Mouse (Mus musculus): Measurements from ENCODE around the gene Olfr1362. TPM values are rescaled to one million over a fixed set of nuclear protein-coding genes. Genes with fewer than 3 reads are reported as not detected.

Gene Olfr1362
- polyA plus RNA-seq (2012; rRNA removed): not detected in 2 replicates

GRCm38 (mm10) chr13:21613922-21614321, at the start of gene Olfr1362:
Gene Olfr1362, minus strand, starts transcription at chr13:21614022.

DNA sequence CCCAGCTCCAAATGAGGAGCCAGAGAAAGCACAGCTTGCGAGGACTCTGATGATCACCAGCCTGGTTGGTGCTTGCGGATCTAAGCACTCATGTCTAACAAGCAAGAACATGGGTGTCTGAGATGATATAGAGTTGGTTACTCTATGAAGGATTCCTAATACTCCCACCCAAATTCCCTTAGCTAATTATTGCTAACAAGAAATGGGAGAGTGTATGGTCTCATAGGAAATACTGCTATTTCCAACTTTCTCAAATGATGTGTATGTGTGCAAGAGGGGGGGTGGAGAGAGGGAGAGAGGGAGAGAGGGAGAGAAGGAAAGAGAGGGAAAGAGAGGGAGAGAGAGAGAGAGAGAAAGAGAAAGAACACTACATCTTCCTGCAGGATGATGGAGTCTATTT, 49.5 kb upstream of the Olfr1362 start, which contains the start of gene Olfr1361:
Gene Olfr1361, minus strand, starts transcription at position 101 of the 400 bp plus-strand sequence.

DNA sequence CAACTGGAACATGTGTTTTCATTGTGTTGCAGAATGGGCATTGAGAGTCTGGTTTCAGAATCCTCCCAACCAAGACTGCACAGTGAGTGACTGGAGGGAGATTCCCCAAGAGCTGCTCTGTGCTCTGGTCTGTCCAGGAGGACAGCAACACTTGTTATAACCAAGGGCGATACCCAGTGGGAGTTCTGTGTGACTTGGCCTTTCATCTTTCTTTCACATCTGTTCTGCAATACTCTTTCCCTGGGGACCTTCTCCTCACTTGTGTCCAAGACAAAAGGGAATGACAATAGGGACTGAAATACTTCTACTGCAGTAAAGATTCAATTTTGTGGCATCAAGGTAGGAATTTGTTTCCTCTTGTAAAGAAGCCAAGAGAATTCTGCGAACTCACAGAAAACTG, 28.6 kb upstream of the Olfr1362 start, which contains the start of gene Olfr11:
Gene Olfr11, minus strand, starts transcription at position 101 of the 400 bp plus-strand sequence.

GRCm38 (mm10) chr13:21581659-21582058, 32.2 kb downstream of the Olfr1362 start, which contains the start of gene Olfr1364:
Gene Olfr1364, minus strand, starts transcription at chr13:21581759.

Other genes starting within 250 kb of the Olfr1362 start
- 74.8 and 89.9 TPM in 2 replicates for gene Zkscan3, start 211.3 kb downstream of the Olfr1362 start, polyA plus RNA-seq (2012; rRNA removed)
- gene Pgbd1, start 173.0 kb downstream of the Olfr1362 start, polyA plus RNA-seq (2012; rRNA removed): 4.3 and 4.4 TPM in 2 replicates
- gene Zscan26, start 160.3 kb downstream of the Olfr1362 start, polyA plus RNA-seq (2012; rRNA removed): 38.9 and 40.7 TPM in 2 replicates
- gene Nkapl, start 145.5 kb downstream of the Olfr1362 start, polyA plus RNA-seq (2012; rRNA removed): 0.96 and 0.98 TPM in 2 replicates
- gene Zkscan4, start 135.1 kb downstream of the Olfr1362 start, polyA plus RNA-seq (2012; rRNA removed): 5.1 and 5.3 TPM in 2 replicates
- not detected in 2 replicates for gene Gm10065, start 134.6 kb downstream of the Olfr1362 start, polyA plus RNA-seq (2012; rRNA removed)
- gene AK157302, start 118.8 kb downstream of the Olfr1362 start, polyA plus RNA-seq (2012; rRNA removed): 0.29 and 0.33 TPM in 2 replicates
- gene Gm11273, start 112.6 kb downstream of the Olfr1362 start, polyA plus RNA-seq (2012; rRNA removed): 4.1 and 4.4 TPM in 2 replicates
- 10.2 and 11.0 TPM in 2 replicates for gene Zkscan8, start 82.9 kb downstream of the Olfr1362 start, polyA plus RNA-seq (2012; rRNA removed)
- not detected in 2 replicates for gene Olfr1366, start 71.2 kb downstream of the Olfr1362 start, polyA plus RNA-seq (2012; rRNA removed)
- gene Olfr1535, start 54.1 kb downstream of the Olfr1362 start, polyA plus RNA-seq (2012; rRNA removed): not detected in 2 replicates
- gene Olfr1364, start 32.3 kb downstream of the Olfr1362 start, polyA plus RNA-seq (2012; rRNA removed): not detected in 2 replicates
- not detected in 2 replicates for gene Olfr11, start 28.5 kb upstream of the Olfr1362 start, polyA plus RNA-seq (2012; rRNA removed)
- not detected in 2 replicates for gene Olfr1361, start 49.4 kb upstream of the Olfr1362 start, polyA plus RNA-seq (2012; rRNA removed)
- not detected in 2 replicates for gene Olfr1360, start 63.4 kb upstream of the Olfr1362 start, polyA plus RNA-seq (2012; rRNA removed)
- not detected in 2 replicates for gene Olfr1359, start 84.1 kb upstream of the Olfr1362 start, polyA plus RNA-seq (2012; rRNA removed)
- 6.6 and 13.7 TPM in 2 replicates for gene Hist1h2bl, start 102.1 kb upstream of the Olfr1362 start, polyA plus RNA-seq (2012; rRNA removed)
- 11.5 and 14.4 TPM in 2 replicates for gene Hist1h2ai, start 102.4 kb upstream of the Olfr1362 start, polyA plus RNA-seq (2012; rRNA removed)
- 23.9 and 36.2 TPM in 2 replicates for gene Hist1h3h, start 103.6 kb upstream of the Olfr1362 start, polyA plus RNA-seq (2012; rRNA removed)
- gene Hist1h2bm, start 108.0 kb upstream of the Olfr1362 start, polyA plus RNA-seq (2012; rRNA removed): 6.2 and 11.0 TPM in 2 replicates
- gene Hist1h4j, start 121.0 kb upstream of the Olfr1362 start, polyA plus RNA-seq (2012; rRNA removed): 11.4 and 17.3 TPM in 2 replicates
- 23.8 and 36.9 TPM in 2 replicates for gene Hist1h4k, start 136.5 kb upstream of the Olfr1362 start, polyA plus RNA-seq (2012; rRNA removed)
- gene Hist1h2ak, start 139.8 kb upstream of the Olfr1362 start, polyA plus RNA-seq (2012; rRNA removed): 18.5 and 25.0 TPM in 2 replicates
- 5.4 and 11.4 TPM in 2 replicates for gene Hist1h2bn, start 140.1 kb upstream of the Olfr1362 start, polyA plus RNA-seq (2012; rRNA removed)
- 3.8 and 6.4 TPM in 2 replicates for gene Hist1h1b, start 166.6 kb upstream of the Olfr1362 start, polyA plus RNA-seq (2012; rRNA removed)
- gene Hist1h3i, start 169.3 kb upstream of the Olfr1362 start, polyA plus RNA-seq (2012; rRNA removed): 22.6 and 39.5 TPM in 2 replicates
- 4.9 and 9.4 TPM in 2 replicates for gene Hist1h2an, start 173.2 kb upstream of the Olfr1362 start, polyA plus RNA-seq (2012; rRNA removed)
- 1.1 and 1.5 TPM in 2 replicates for gene Hist1h2bp, start 173.4 kb upstream of the Olfr1362 start, polyA plus RNA-seq (2012; rRNA removed)
- 8.2 and 8.5 TPM in 2 replicates for gene Hist1h2bq, start 196.2 kb upstream of the Olfr1362 start, polyA plus RNA-seq (2012; rRNA removed)
- 0.21 TPM in 1 of 2 replicates, not detected in the other for gene Hist1h2ao, start 196.4 kb upstream of the Olfr1362 start, polyA plus RNA-seq (2012; rRNA removed)
- gene Hist1h4m, start 197.7 kb upstream of the Olfr1362 start, polyA plus RNA-seq (2012; rRNA removed): 0.50 TPM in 1 of 2 replicates, not detected in the other
- gene Hist1h4n, start 218.2 kb upstream of the Olfr1362 start, polyA plus RNA-seq (2012; rRNA removed): 20.1 and 31.8 TPM in 2 replicates
- gene Hist1h2ap, start 219.5 kb upstream of the Olfr1362 start, polyA plus RNA-seq (2012; rRNA removed): 31.6 and 43.2 TPM in 2 replicates
- 3.8 and 12.2 TPM in 2 replicates for gene Hist1h2br, start 219.7 kb upstream of the Olfr1362 start, polyA plus RNA-seq (2012; rRNA removed)

All from central nervous system, embryonic 14 days (tissue).